Mouse (Mus musculus) heart, embryonic 16.5 days (tissue): ENCODE results near the gene Adamts4. TPM values are rescaled to one million over a fixed set of nuclear protein-coding genes. Genes with fewer than 3 reads are reported as not detected.
A peak's percentile ranks its signal among the peaks of the same experiment; 100 is the strongest.

Experiments
- ATAC-seq: fragments of 200-750 bp; cut with Nextera tagmentation; replicated peaks from 2 replicates; pipeline ENCODE4 v1.8.0; 2017; ENCODE audit warnings: moderate number of reproducible peaks; ENCODE audit not compliant: insufficient read depth, low FRiP score; ENCODE audit errors: extremely low read depth
- H3K27ac ChIP-seq: fragments of 300-500 bp; sonication (generic); 2 replicates; pipeline ENCODE4 v1.5.1; 2014; ENCODE audit warnings: mild to moderate bottlenecking, low read length, control low read depth, moderate library complexity
- H3K27me3 ChIP-seq: fragments of 300-500 bp; sonication (generic); 2 replicates; pipeline ENCODE4 v1.6.1; 2014; ENCODE audit warnings: low read length, mixed read lengths; ENCODE audit not compliant: control insufficient read depth, insufficient read depth
- H3K36me3 ChIP-seq: fragments of 300-500 bp; sonication (generic); 2 replicates; pipeline ENCODE4 v1.6.1; 2014; ENCODE audit not compliant: control insufficient read depth, insufficient read depth
- H3K4me1 ChIP-seq: fragments of 300-500 bp; sonication (generic); 2 replicates; pipeline ENCODE4 v1.6.1; 2014; ENCODE audit warnings: low read length, mixed read lengths; ENCODE audit not compliant: control insufficient read depth, insufficient read depth
- H3K4me2 ChIP-seq: fragments of 300-500 bp; sonication (generic); 2 replicates; pipeline ENCODE4 v1.6.1; 2014; ENCODE audit warnings: low read depth, mild to moderate bottlenecking, control low read depth, low read length
- H3K4me3 ChIP-seq: fragments of 300-500 bp; sonication (generic); 2 replicates; pipeline ENCODE4 v1.5.1; 2014; ENCODE audit warnings: mild to moderate bottlenecking, control low read depth, low read length
- H3K9ac ChIP-seq: fragments of 300-500 bp; sonication (generic); 2 replicates; pipeline ENCODE4 v1.6.1; 2014; ENCODE audit warnings: low read length, control low read depth
- H3K9me3 ChIP-seq: fragments of 300-500 bp; sonication (generic); replicated peaks from 2 replicates; pipeline ENCODE4 v1.6.1; 2016; ENCODE audit warnings: low read length; ENCODE audit not compliant: control insufficient read depth
- WGBS: fragments of 180-500 bp; shearing (Covaris S2); extraction: QIAGEN DNeasy Blood & Tissue Kit; methylation state at CpG from one replicate; pipeline ENCODE4 v1.1.7; 2014; 5-methylcytosine and 5-hydroxymethylcytosine counted together
- polyA plus RNA-seq: library from polyadenylated mRNA; unstranded; fragments of >200 nt; fragmentation: Nextera tagmentation; extraction: Ambion mirVana; gene quantifications from 2 replicates; pipeline ENCODE4 v1.2.1, GENCODE M21; 2015

Adamts4 gene
- polyA plus RNA-seq, 1 experiment from 2014 or later, result 4.4 TPM

- 76% methylated on average over 1 of the region's 1 CpGs for WGBS
- H3K4me1 ChIP-seq, result peaks cover 2% of the 10 kb centered on the region; the same call in 1 of the 2 replicates
- no peak overlapping the region for H3K27ac ChIP-seq
- ATAC-seq, result no peak
- H3K9ac ChIP-seq, result no peak overlapping the region
- no peak overlapping the region for H3K4me3 ChIP-seq
- H3K4me2 ChIP-seq, result no peak overlapping the region
- no peaks in the 10 kb centered on the region for H3K9me3 ChIP-seq
- H3K36me3 ChIP-seq, result no peaks in the 10 kb centered on the region
- no peaks in the 10 kb centered on the region for H3K27me3 ChIP-seq
Observed at GRCm38 (mm10) chr1:171227879-171228278, 22.3 kb upstream of the Adamts4 start.

- Histone ChIP-seq H3K27ac (no peak overlapping the region), H3K27me3 (no peaks in the 10 kb centered on the region), H3K9ac (no peak overlapping the region), H3K9me3 (no peaks in the 10 kb centered on the region), H3K36me3 (peaks cover 8% of the 10 kb centered on the region), H3K4me1 (no peaks in the 10 kb centered on the region), H3K4me3 (no peak overlapping the region), H3K4me2 (no peak overlapping the region)
- WGBS, result 59% methylated on average over 6 of the region's 6 CpGs
- no peak for ATAC-seq
Observed at GRCm38 (mm10) chr1:171229750-171230149, 20.5 kb upstream of the Adamts4 start.

GRCm38 (mm10) chr1:171230215-171230614 is 20.0 kb upstream of the Adamts4 start:
- Histone ChIP-seq H3K9me3 (no peaks in the 10 kb centered on the region), H3K9ac (no peak overlapping the region), H3K36me3 (peaks cover 13% of the 10 kb centered on the region), H3K4me3 (no peak overlapping the region), H3K4me2 (no peak overlapping the region), H3K4me1 (no peaks in the 10 kb centered on the region), H3K27me3 (no peaks in the 10 kb centered on the region), H3K27ac (no peak overlapping the region)
- no peak for ATAC-seq
- WGBS, result 79% methylated on average over 3 of the region's 3 CpGs

GRCm38 (mm10) chr1:171231844-171232243 is 18.4 kb upstream of the Adamts4 start:
- Histone ChIP-seq H3K4me1 (peaks cover 8% of the 10 kb centered on the region), H3K27ac (no peak overlapping the region), H3K9ac (no peak overlapping the region), H3K27me3 (no peaks in the 10 kb centered on the region), H3K36me3 (peaks cover 28% of the 10 kb centered on the region), H3K4me2 (no peak overlapping the region), H3K4me3 (no peak overlapping the region), H3K9me3 (no peaks in the 10 kb centered on the region)
- ATAC-seq, result no peak
- WGBS, result 63% methylated on average over 4 of the region's 4 CpGs

GRCm38 (mm10) chr1:171232348-171232747 is 17.9 kb upstream of the Adamts4 start:
- H3K4me3 ChIP-seq, result no peak overlapping the region
- no peaks in the 10 kb centered on the region for H3K27me3 ChIP-seq
- no peak for ATAC-seq
- no peak overlapping the region for H3K9ac ChIP-seq
- H3K4me2 ChIP-seq, result no peak overlapping the region
- 80% methylated on average over 5 of the region's 5 CpGs for WGBS
- peaks cover 8% of the 10 kb centered on the region for H3K4me1 ChIP-seq
- H3K36me3 ChIP-seq, result peaks cover 33% of the 10 kb centered on the region
- no peaks in the 10 kb centered on the region for H3K9me3 ChIP-seq
- no peak overlapping the region for H3K27ac ChIP-seq

GRCm38 (mm10) chr1:171232800-171233730 is 17.2 kb upstream of the Adamts4 start:
- H3K9ac ChIP-seq, result no peak overlapping the region
- peaks cover 8% of the 10 kb centered on the region for H3K4me1 ChIP-seq
- WGBS, result 57% methylated on average over 12 of the region's 12 CpGs
- H3K9me3 ChIP-seq, result no peaks in the 10 kb centered on the region
- H3K27ac ChIP-seq, result peak overlapping the region; percentile 9; the same call in 1 of the 2 replicates
- H3K4me3 ChIP-seq, result no peak overlapping the region
- no peak for ATAC-seq
- H3K27me3 ChIP-seq, result no peaks in the 10 kb centered on the region
- peaks cover 40% of the 10 kb centered on the region for H3K36me3 ChIP-seq
- H3K4me2 ChIP-seq, result no peak overlapping the region

GRCm38 (mm10) chr1:171234126-171234525 is 16.1 kb upstream of the Adamts4 start, which contains the start of gene Fcer1g:
Gene Fcer1g, minus strand, starts transcription at chr1:171234365.
- Histone ChIP-seq H3K27me3 (no peaks in the 10 kb centered on the region), H3K4me2 (no peak within 1 kb of the TSS), H3K27ac (peak within 1 kb of the TSS; percentile 11; the same call in 1 of the 2 replicates), H3K9ac (no peak within 1 kb of the TSS), H3K36me3 (peaks cover 50% of the 10 kb centered on the region), H3K9me3 (no peaks in the 10 kb centered on the region), H3K4me3 (no peak within 1 kb of the TSS), H3K4me1 (peaks cover 8% of the 10 kb centered on the region)
- WGBS, result 84% methylated on average over 14 of the region's 14 CpGs
- ATAC-seq, result no peak

GRCm38 (mm10) chr1:171234538-171234937 is 15.7 kb upstream of the Adamts4 start:
- H3K9ac ChIP-seq, result no peak overlapping the region
- H3K27me3 ChIP-seq, result no peaks in the 10 kb centered on the region
- 0 out of 2 replicates have a peak overlapping the region, but pooled peaks have one; percentile 11 for H3K27ac ChIP-seq
- H3K9me3 ChIP-seq, result no peaks in the 10 kb centered on the region
- no peak for ATAC-seq
- H3K36me3 ChIP-seq, result peaks cover 52% of the 10 kb centered on the region
- no peak overlapping the region for H3K4me2 ChIP-seq
- no peak overlapping the region for H3K4me3 ChIP-seq
- WGBS, result 93% methylated on average over 4 of the region's 4 CpGs
- peaks cover 8% of the 10 kb centered on the region for H3K4me1 ChIP-seq

- 0 out of 2 replicates have a peak, but pooled peaks have one; percentile 15 for ATAC-seq
- peaks cover 54% of the 10 kb centered on the region for H3K36me3 ChIP-seq
- no peak overlapping the region for H3K4me3 ChIP-seq
- no peak overlapping the region for H3K9ac ChIP-seq
- H3K4me1 ChIP-seq, result peaks cover 8% of the 10 kb centered on the region
- no peak overlapping the region for H3K4me2 ChIP-seq
- WGBS, result 45% methylated on average over 4 of the region's 4 CpGs
- no peaks in the 10 kb centered on the region for H3K9me3 ChIP-seq
- H3K27ac ChIP-seq, result peak overlapping the region; percentile 61; the same call in 1 of the 2 replicates
- H3K27me3 ChIP-seq, result no peaks in the 10 kb centered on the region
Observed at GRCm38 (mm10) chr1:171235791-171236190, 14.4 kb upstream of the Adamts4 start.
